ENCODE assay signal across 8 mouse cellular contexts in the genomic region with DNA sequence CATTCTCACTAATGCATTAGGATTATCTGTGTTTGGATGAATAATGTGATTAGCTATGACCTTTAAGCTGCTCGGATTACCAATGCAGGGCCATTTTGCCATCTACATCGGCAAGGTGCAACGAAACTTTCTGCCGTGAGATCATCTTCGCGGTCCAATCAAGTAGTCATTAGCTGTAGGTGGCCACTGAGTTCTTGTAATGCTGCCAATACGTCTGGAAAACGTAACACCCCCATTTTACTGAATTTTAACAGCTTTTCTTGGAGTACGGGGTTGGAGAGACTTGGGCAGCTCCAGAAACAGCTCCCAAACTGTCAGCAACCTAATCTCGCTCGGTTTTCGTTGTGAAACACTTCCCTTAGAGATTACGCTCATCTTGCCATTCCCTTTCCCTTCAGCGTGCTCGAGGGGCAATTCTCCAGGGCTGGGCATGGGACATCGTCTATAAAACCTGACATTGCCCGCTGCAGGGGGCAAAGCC. TPM values are rescaled to one million over a fixed set of nuclear protein-coding genes. Genes with fewer than 3 reads are reported as not detected.
A peak's percentile ranks its signal among the peaks of the same experiment; 100 is the strongest.
DNase-seq lines count a peak whose midpoint lies in the region; ATAC-seq and TF ChIP-seq lines count a peak whose summit lies in the region.

No protein-coding gene starts in this region.

- peaks cover 13 to 20% of the 10 kb centered on the region in 2 experiments for H3K4me1 ChIP-seq in MEL (ENCODE audit: control insufficient read depth in 1 of 2, insufficient read depth in 2 of 2, low read length in 2 of 2)
- H3K4me1 ChIP-seq in forebrain, embryonic 12.5 days = peaks cover 60% of the 10 kb centered on the region
- peaks cover 18% of the 10 kb centered on the region for H3K4me1 ChIP-seq in limb, embryonic 14.5 days (ENCODE audit: control insufficient read depth, insufficient read depth, low read length)

- no peak for TF ChIP-seq RAD21 in MEL (IDR thresholded peaks at IDR 0.05; ENCODE audit: low read depth, low read length)

- H3K79me2 ChIP-seq in MEL (ENCODE audit: control insufficient read depth, insufficient read depth, low read length, poor library complexity) = peaks cover 31% of the 10 kb centered on the region

- no peak; a peak in 2 of 4 replicates for TF ChIP-seq POLR2A in MEL (IDR thresholded peaks at IDR 0.05; ENCODE audit: control insufficient read depth in 1 of 2, insufficient read depth in 1 of 2, low read depth in 1 of 2, low read length in 2 of 2, poor library complexity in 1 of 2)
- no peak for TF ChIP-seq POLR2A in limb, embryonic 14.5 days (IDR thresholded peaks at IDR 0.05; ENCODE audit: borderline replicate concordance, extremely low read depth, insufficient read depth, insufficient read length)

- peak overlapping the region; percentile 69 to 73 for H3K4me3 ChIP-seq in MEL (ENCODE audit: control insufficient read depth in 1 of 2, insufficient read depth in 1 of 2, low read depth in 2 of 2, low read length in 2 of 2)
- peak overlapping the region; percentile 64 for H3K4me3 ChIP-seq in forebrain, embryonic 12.5 days (replicated peaks)
- H3K4me3 ChIP-seq in limb, embryonic 14.5 days (replicated peaks; ENCODE audit: low read length) = peak overlapping the region; percentile 65

- H3K27ac ChIP-seq in MEL (ENCODE audit: control insufficient read depth, low read depth, low read length) = peak overlapping the region; percentile 94
- H3K27ac ChIP-seq in forebrain, embryonic 12.5 days = peak overlapping the region; percentile 99
- H3K27ac ChIP-seq in limb, embryonic 14.5 days (replicated peaks; ENCODE audit: low read depth, low read length) = peak overlapping the region; percentile 98

- peak overlapping the region; percentile 94 for H3K4me2 ChIP-seq in forebrain, embryonic 12.5 days
- H3K4me2 ChIP-seq in limb, embryonic 14.5 days (replicated peaks; ENCODE audit: low read depth, low read length, severe bottlenecking) = peak overlapping the region; percentile 75

- no peaks in the 10 kb centered on the region for H3K9me3 ChIP-seq in MEL (replicated peaks; ENCODE audit: insufficient read depth, low read length)
- no peaks in the 10 kb centered on the region for H3K9me3 ChIP-seq in forebrain, embryonic 12.5 days
- H3K9me3 ChIP-seq in limb, embryonic 14.5 days (ENCODE audit: control insufficient read depth, low read length) = no peaks in the 10 kb centered on the region

- no peak for TF ChIP-seq EP300 in MEL (IDR thresholded peaks at IDR 0.05; ENCODE audit: low read depth in 1 of 2, low read length in 2 of 2)

- DNase-seq in kidney, adult 11 months = peak; percentile 33
- no peak for DNase-seq in kidney, postnatal 4 days
- DNase-seq in MEL (ENCODE audit: low read depth, low spot score) = peak; percentile 81
- DNase-seq in limb, embryonic 14.5 days (ENCODE audit: low spot score) = peak; percentile 27
- peak; percentile 81 for DNase-seq in retina, adult 2 months (ENCODE audit: low read depth, low spot score)
- DNase-seq in T-cell, adult 2 months (ENCODE audit: low spot score) = no peak
- no peak for DNase-seq in thymus, postnatal 25 days

- no peak for ATAC-seq in forebrain, embryonic 12.5 days (ENCODE audit: low FRiP score)
- ATAC-seq in limb, embryonic 14.5 days (ENCODE audit: low FRiP score, low read depth) = no peak

- H3K36me3 ChIP-seq in MEL (ENCODE audit: control insufficient read depth in 1 of 2, insufficient read depth in 2 of 2, low read length in 2 of 2) = peaks cover 0 to 28% of the 10 kb centered on the region in 2 experiments; a peak in 3 of 4 replicates
- H3K36me3 ChIP-seq in forebrain, embryonic 12.5 days (replicated peaks) = peaks cover 4% of the 10 kb centered on the region; the same call in 1 of the 2 replicates
- H3K36me3 ChIP-seq in limb, embryonic 14.5 days (ENCODE audit: control insufficient read depth, insufficient read depth, low read length) = no peaks in the 10 kb centered on the region

- 1% methylated on average over 17 of the region's 17 CpGs for WGBS in forebrain, embryonic 12.5 days
- WGBS in limb, embryonic 14.5 days = 2% methylated on average over 17 of the region's 17 CpGs

- no peak for TF ChIP-seq CTCF in MEL (IDR thresholded peaks at IDR 0.05 in 2 of 3, conservative IDR thresholded peaks at IDR 0.05 in 1 of 3; ENCODE audit: control insufficient read depth in 1 of 3, insufficient read depth in 1 of 3, low read depth in 2 of 3, low read length in 3 of 3, poor library complexity in 1 of 3, severe bottlenecking in 1 of 3)

- H3K27me3 ChIP-seq in MEL (ENCODE audit: control insufficient read depth in 1 of 2, insufficient read depth in 2 of 2, low read length in 2 of 2) = peaks cover 0 to 2% of the 10 kb centered on the region in 2 experiments; a peak in 2 of 4 replicates
- H3K27me3 ChIP-seq in forebrain, embryonic 12.5 days = no peaks in the 10 kb centered on the region
- H3K27me3 ChIP-seq in limb, embryonic 14.5 days (ENCODE audit: control insufficient read depth, insufficient read depth, low read length) = no peaks in the 10 kb centered on the region

- peak overlapping the region; percentile 85 for H3K9ac ChIP-seq in MEL (ENCODE audit: control insufficient read depth, low read depth, low read length, poor library complexity, severe bottlenecking)
- H3K9ac ChIP-seq in forebrain, embryonic 12.5 days = peak overlapping the region; percentile 91
- peak overlapping the region; percentile 91 for H3K9ac ChIP-seq in limb, embryonic 14.5 days (ENCODE audit: low read depth, low read length, severe bottlenecking)

TF ChIP-seq in MEL, 35 proteins besides CTCF, POLR2A, EP300 and RAD21:
- TF ChIP-seq JUND (IDR thresholded peaks at IDR 0.05; ENCODE audit: low read depth, low read length) (no peak), USF1 (IDR thresholded peaks at IDR 0.05; ENCODE audit: low read depth, low read length) (no peak), RCOR1 (IDR thresholded peaks at IDR 0.05; ENCODE audit: low read depth, low read length) (no peak), ZNF384 (IDR thresholded peaks at IDR 0.05; ENCODE audit: low read depth, low read length) (no peak), TAL1 (IDR thresholded peaks at IDR 0.05; ENCODE audit: low read length) (no peak), ZKSCAN1 (IDR thresholded peaks at IDR 0.05; ENCODE audit: low read depth, low read length) (no peak), ZMIZ1 (IDR thresholded peaks at IDR 0.05; ENCODE audit: low read depth, low read length) (peak; percentile 93), MAZ (IDR thresholded peaks at IDR 0.05; ENCODE audit: low read depth, low read length) (no peak), NELFE (IDR thresholded peaks at IDR 0.05; ENCODE audit: low read depth, low read length) (no peak; the same call in 1 of the 2 replicates), BHLHE40 (IDR thresholded peaks at IDR 0.05; ENCODE audit: borderline replicate concordance, low read depth, low read length) (no peak), ETS1 (IDR thresholded peaks at IDR 0.05; ENCODE audit: low read depth, low read length) (peak; percentile 7; the same call in 1 of the 2 replicates), TCF12 (IDR thresholded peaks at IDR 0.05; ENCODE audit: low read depth, low read length) (no peak), KAT2A (conservative IDR thresholded peaks at IDR 0.05; ENCODE audit: low read depth, low read length) (no peak), TBP (IDR thresholded peaks at IDR 0.05; ENCODE audit: low read depth, low read length) (peak; percentile 91), UBTF (IDR thresholded peaks at IDR 0.05; ENCODE audit: borderline replicate concordance, insufficient read depth, low read depth, low read length) (no peak), SIN3A (IDR thresholded peaks at IDR 0.05; ENCODE audit: low read length) (no peak), USF2 (IDR thresholded peaks at IDR 0.05; ENCODE audit: borderline replicate concordance in 1 of 2, insufficient read depth in 1 of 2, low read depth in 1 of 2, low read length in 2 of 2) (no peak), POLR2AphosphoS5 (IDR thresholded peaks at IDR 0.05; ENCODE audit: borderline replicate concordance, low read depth, low read length) (no peak), MXI1 (IDR thresholded peaks at IDR 0.05; ENCODE audit: low read depth, low read length) (no peak), ZC3H11A (IDR thresholded peaks at IDR 0.05; ENCODE audit: low read depth, low read length) (no peak), ELF1 (IDR thresholded peaks at IDR 0.05; ENCODE audit: low read depth, low read length) (no peak), MYB (IDR thresholded peaks at IDR 0.05; ENCODE audit: low read depth, low read length) (peak; percentile 19; the same call in 1 of the 2 replicates), MEF2A (IDR thresholded peaks at IDR 0.05; ENCODE audit: extremely low read depth, insufficient replicate concordance, low read depth, low read length, poor library complexity, severe bottlenecking) (no peak), POLR2AphosphoS2 (IDR thresholded peaks at IDR 0.05; ENCODE audit: low read length) (0 out of 2 replicates have a peak, but pooled peaks have one; percentile 44), MAFK (IDR thresholded peaks at IDR 0.05; ENCODE audit: borderline replicate concordance, low read depth, low read length) (no peak), NRF1 (IDR thresholded peaks at IDR 0.05; ENCODE audit: insufficient read depth, low read depth, low read length, poor library complexity, severe bottlenecking) (no peak)

RNA-seq across cellular contexts. Expression of a gene that starts 0.5 kb away (rescaled TPM):
- 22.5 and 24.8 TPM in 2 replicates for total RNA-seq in MEL (2012; rRNA removed)
- 10 to 100 TPM; 27.5 to 98.1 TPM for polyA plus RNA-seq in MEL (2012; ENCODE audit: insufficient read depth in 1 of 2, insufficient read length in 2 of 2, low read depth in 1 of 2, low replicate concordance in 2 of 2, missing spikeins in 1 of 2)
- 49.5 and 51.4 TPM in 2 replicates for polyA plus RNA-seq in forebrain, embryonic 12.5 days (2016; fragmentation: Nextera tagmentation; extraction: Ambion mirVana)
- 31.3 and 40.7 TPM in 2 replicates for polyA plus RNA-seq in limb, embryonic 14.5 days (2012; rRNA removed)
- 20.0 and 21.4 TPM in 2 replicates for polyA plus RNA-seq in limb, embryonic 14.5 days (2014; fragmentation: Nextera tagmentation; extraction: Ambion mirVana)

RNA-seq across cellular contexts. Expression of a gene that starts 43.9 kb away (rescaled TPM):
- total RNA-seq in MEL (2012; rRNA removed) = not detected in 2 replicates
- under 1 TPM in 1 of 2 experiments, not detected in 1; 0.10 TPM for polyA plus RNA-seq in MEL (2012; ENCODE audit: insufficient read depth in 1 of 2, insufficient read length in 2 of 2, low read depth in 1 of 2, low replicate concordance in 2 of 2, missing spikeins in 1 of 2)
- polyA plus RNA-seq in forebrain, embryonic 12.5 days (2016; fragmentation: Nextera tagmentation; extraction: Ambion mirVana) = 1.1 and 1.6 TPM in 2 replicates
- not detected in 2 replicates for polyA plus RNA-seq in limb, embryonic 14.5 days (2012; rRNA removed)
- 0.06 and 0.10 TPM in 2 replicates for polyA plus RNA-seq in limb, embryonic 14.5 days (2014; fragmentation: Nextera tagmentation; extraction: Ambion mirVana)

Comparison
In these comparisons a context has a peak if more than half of its experiments do, and no peak if none do; other contexts are left out.
1. DNase-seq: peak in kidney, adult 11 months (single experiment), MEL (single experiment), limb, embryonic 14.5 days (single experiment) and retina, adult 2 months (single experiment); none in kidney, postnatal 4 days (0 of 2), T-cell, adult 2 months (single experiment) and thymus, postnatal 25 days (single experiment).
2. Peak in every context shown above with its lines, with median percentiles within 50 percentile points of each other: H3K27ac ChIP-seq, H3K4me3 ChIP-seq and H3K9ac ChIP-seq.